Mouse (Mus musculus) liver, embryonic 14.5 days (tissue): ENCODE data around the gene Cog1. TPM values are rescaled to one million over a fixed set of nuclear protein-coding genes. Genes with fewer than 3 reads are reported as not detected.
A peak's percentile ranks its signal among the peaks of the same experiment; 100 is the strongest.

Source experiments
- ATAC-seq: fragments of 200-750 bp; cut with Nextera tagmentation; 2 replicates; pipeline ENCODE4 v1.8.0; 2017; ENCODE audit warnings: moderate number of reproducible peaks, mild to moderate bottlenecking, moderate library complexity; ENCODE audit not compliant: insufficient read depth
- DNase-seq, 3 experiments: peaks; one replicate each; pipeline ENCODE4 v3.0.0-alpha.2; 2012 to 2013; ENCODE audit warnings: low read depth in 3 of 3, low spot score in 3 of 3
- H3K27ac ChIP-seq: fragments of 300-500 bp; sonication (generic); 2 replicates; pipeline ENCODE4 v1.5.1; 2014; ENCODE audit warnings: moderate library complexity, mild to moderate bottlenecking, control low read depth, inconsistent platforms
- H3K27me3 ChIP-seq: fragments of 300-500 bp; sonication (generic); 2 replicates; pipeline ENCODE4 v1.6.1; 2014; ENCODE audit warnings: mild to moderate bottlenecking, low read length, moderate library complexity; ENCODE audit not compliant: control insufficient read depth, insufficient read depth
- H3K36me3 ChIP-seq: fragments of 300-500 bp; sonication (generic); replicated peaks from 2 replicates; pipeline ENCODE4 v1.6.1; 2014; ENCODE audit warnings: low read depth; ENCODE audit not compliant: control insufficient read depth, insufficient read depth
- H3K4me1 ChIP-seq, 2 experiments: fragments of 200-500 bp in 1 of 2; fragments of 300-500 bp in 1 of 2; sonication (generic) in 1 of 2; replicated peaks; 2 replicates each; pipeline ENCODE4 v1.6.1; 2012 to 2014; ENCODE audit warnings: antibody characterized with exemption in 1 of 2, inconsistent platforms in 1 of 2, low read length in 1 of 2; ENCODE audit not compliant: control insufficient read depth in 2 of 2, insufficient read depth in 2 of 2
- H3K4me2 ChIP-seq: fragments of 300-500 bp; sonication (generic); 2 replicates; pipeline ENCODE4 v1.6.1; 2014; ENCODE audit warnings: low read depth, mild to moderate bottlenecking, control low read depth, moderate library complexity
- H3K4me3 ChIP-seq, 2 experiments: fragments of 200-500 bp in 1 of 2; fragments of 300-500 bp in 1 of 2; sonication (generic) in 1 of 2; 2 replicates each; pipeline ENCODE4 v1.5.1; 2012 to 2014; ENCODE audit warnings: low read depth in 2 of 2, low read length in 2 of 2, mild to moderate bottlenecking in 2 of 2, control low read depth in 1 of 2, inconsistent platforms in 1 of 2, moderate library complexity in 1 of 2; ENCODE audit not compliant: insufficient read depth in 1 of 2
- H3K9ac ChIP-seq: fragments of 300-500 bp; sonication (generic); replicated peaks from 2 replicates; pipeline ENCODE4 v1.6.1; 2014; ENCODE audit warnings: mild to moderate bottlenecking, control low read depth, moderate library complexity
- H3K9me3 ChIP-seq: fragments of 300-500 bp; sonication (generic); 2 replicates; pipeline ENCODE4 v1.6.1; 2016; ENCODE audit warnings: low read length, mixed read lengths; ENCODE audit not compliant: control insufficient read depth
- CTCF ChIP-seq: IDR thresholded peaks from 2 replicates; pipeline ENCODE4 v1.5.1; 2016; ENCODE audit warnings: antibody characterized with exemption, low read depth, control low read depth
- EP300 ChIP-seq: IDR thresholded peaks from 2 replicates; pipeline ENCODE4 v1.6.1; 2016; ENCODE audit warnings: antibody characterized with exemption, low read depth
- WGBS: fragments of 180-500 bp; shearing (Covaris S2); extraction: QIAGEN DNeasy Blood & Tissue Kit; methylation state at CpG from one replicate; pipeline ENCODE4 v1.1.7; 2014; ENCODE audit not compliant: insufficient replicate concordance; 5-methylcytosine and 5-hydroxymethylcytosine counted together
- polyA plus RNA-seq, 2 experiments: library from polyadenylated mRNA; depleted of rRNA in 1 of 2; stranded (reverse) in 1 of 2; unstranded in 1 of 2; fragments of >200 nt; fragmentation: Nextera tagmentation in 1 of 2; extraction: Ambion mirVana in 1 of 2; gene quantifications; 2 replicates each; pipeline versions ENCODE4 v1.2.1 to v1.2.3; 2012 to 2014

The Cog1 gene
- polyA plus RNA-seq, 2 experiments, result 9.3 to 12.9 TPM

DNA sequence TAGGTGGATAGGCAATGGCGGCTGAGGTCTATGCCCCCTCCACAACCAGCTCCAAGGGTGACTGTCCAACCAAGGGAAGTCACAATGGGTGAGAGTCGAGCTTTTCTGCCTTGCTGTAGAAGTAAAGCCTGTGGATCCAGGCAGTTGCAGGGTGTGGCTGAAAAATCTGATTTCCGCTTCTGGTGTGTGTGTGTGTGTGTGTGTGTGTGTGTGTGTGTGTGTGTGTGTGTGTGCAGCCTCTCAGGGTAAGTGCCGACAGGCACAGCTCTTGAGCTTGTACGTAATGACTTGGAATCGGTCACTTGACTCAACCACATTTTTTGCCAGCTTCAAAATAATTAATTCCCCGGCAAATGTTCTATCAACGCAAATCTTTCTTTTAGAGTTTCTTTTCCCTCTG is 17.7 kb upstream of the Cog1 start:
- H3K4me2 ChIP-seq, result no peak overlapping the region

DNA sequence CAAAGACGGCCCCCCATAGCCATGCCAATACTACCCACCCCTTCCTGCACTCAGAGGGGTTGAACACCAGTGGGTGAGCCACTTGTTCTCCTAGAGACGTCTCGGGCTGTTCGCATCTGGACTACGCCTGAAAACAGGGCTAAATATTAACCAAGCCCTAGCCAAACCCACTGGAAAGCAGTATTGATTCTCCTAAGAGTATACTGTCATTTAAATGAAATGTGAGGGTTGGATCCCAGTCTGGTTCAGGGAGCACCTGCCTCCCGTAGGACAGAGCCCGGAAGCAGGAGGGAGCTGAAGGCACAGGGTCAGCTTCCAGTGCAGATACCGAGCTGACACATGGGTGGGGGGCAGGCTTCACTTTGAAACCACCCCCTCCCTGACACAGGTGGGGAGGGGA is 17.1 kb upstream of the Cog1 start:
- no peaks in the 10 kb centered on the region for H3K36me3 ChIP-seq
- no peak for DNase-seq
- H3K27ac ChIP-seq, result no peak overlapping the region
- H3K9ac ChIP-seq, result no peak overlapping the region
- ATAC-seq, result peak; percentile 48; the same call in 1 of the 2 replicates
- no peak overlapping the region for H3K4me2 ChIP-seq
- no peak for TF ChIP-seq EP300
- no peak for TF ChIP-seq CTCF
- WGBS, result 58% methylated on average over 8 of the region's 8 CpGs
- no peaks in the 10 kb centered on the region for H3K4me1 ChIP-seq
- no peak overlapping the region for H3K4me3 ChIP-seq
- H3K27me3 ChIP-seq, result no peaks in the 10 kb centered on the region
- no peaks in the 10 kb centered on the region for H3K9me3 ChIP-seq

More for the DNA sequence above, 17.7 kb upstream of the Cog1 start:
- Histone ChIP-seq H3K9me3 (no peaks in the 10 kb centered on the region), H3K27ac (no peak overlapping the region), H3K36me3 (no peaks in the 10 kb centered on the region), H3K27me3 (no peaks in the 10 kb centered on the region), H3K4me3 (no peak overlapping the region), H3K4me1 (no peaks in the 10 kb centered on the region), H3K9ac (no peak overlapping the region)
- TF ChIP-seq CTCF (no peak), EP300 (no peak)
- DNase-seq, result no peak
- no peak for ATAC-seq
- 55% methylated on average over 8 of the region's 8 CpGs for WGBS

DNA sequence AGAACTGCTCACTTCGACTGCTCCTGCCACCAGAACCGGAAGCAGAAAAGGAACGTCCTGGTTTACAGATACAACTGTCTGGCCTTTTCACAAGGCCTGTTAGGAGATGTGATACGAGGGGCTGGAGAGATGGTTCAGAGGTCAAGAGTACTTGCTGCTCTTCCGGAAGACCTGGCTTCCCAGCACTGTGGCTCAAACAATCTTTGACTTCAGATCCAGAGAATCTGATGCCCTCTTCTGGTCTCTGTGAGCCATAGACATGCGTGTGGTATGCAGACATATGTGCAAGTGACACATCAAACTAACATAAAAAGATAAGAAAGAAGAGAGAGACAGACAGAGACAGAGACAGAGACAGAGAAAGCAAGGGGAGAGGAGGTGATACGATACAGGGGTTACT is 16.7 kb upstream of the Cog1 start:
- 64% methylated on average over 7 of the region's 7 CpGs for WGBS
- ATAC-seq, result no peak; the same call in 1 of the 2 replicates

DNA sequence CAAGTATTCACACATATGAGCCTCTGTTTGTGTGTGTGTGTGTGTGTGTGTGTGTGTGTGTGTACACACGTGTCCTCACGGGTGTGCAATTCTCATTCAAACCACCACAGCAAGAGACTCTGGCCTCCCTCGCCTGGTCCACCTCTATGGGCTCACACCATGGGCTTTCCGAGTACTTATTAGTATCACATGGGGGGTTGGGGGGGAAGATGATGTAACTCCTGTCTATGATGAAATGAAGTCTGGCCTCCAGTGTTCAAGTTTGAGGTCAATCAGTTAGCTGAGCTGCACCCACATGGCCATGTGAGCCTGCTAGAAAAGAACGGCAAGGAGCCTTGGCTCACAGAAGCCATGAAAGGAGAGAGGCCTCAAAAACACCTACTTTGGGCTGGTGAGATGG is 15.6 kb upstream of the Cog1 start:
- Histone ChIP-seq H3K9ac (no peak overlapping the region), H3K4me1 (no peaks in the 10 kb centered on the region), H3K27ac (no peak overlapping the region), H3K27me3 (no peaks in the 10 kb centered on the region), H3K9me3 (no peaks in the 10 kb centered on the region), H3K36me3 (no peaks in the 10 kb centered on the region), H3K4me3 (no peak overlapping the region), H3K4me2 (no peak overlapping the region)
- TF ChIP-seq EP300, result no peak
- no peak for ATAC-seq
- DNase-seq, result no peak
- WGBS, result 63% methylated on average over 5 of the region's 5 CpGs

More for the DNA sequence above, 16.7 kb upstream of the Cog1 start:
- Histone ChIP-seq H3K36me3 (no peaks in the 10 kb centered on the region), H3K4me2 (no peak overlapping the region), H3K9me3 (no peaks in the 10 kb centered on the region), H3K4me3 (no peak overlapping the region), H3K4me1 (no peaks in the 10 kb centered on the region), H3K27me3 (no peaks in the 10 kb centered on the region), H3K27ac (no peak overlapping the region), H3K9ac (no peak overlapping the region)
- no peak for TF ChIP-seq CTCF
- no peak for TF ChIP-seq EP300
- DNase-seq, result no peak

DNA sequence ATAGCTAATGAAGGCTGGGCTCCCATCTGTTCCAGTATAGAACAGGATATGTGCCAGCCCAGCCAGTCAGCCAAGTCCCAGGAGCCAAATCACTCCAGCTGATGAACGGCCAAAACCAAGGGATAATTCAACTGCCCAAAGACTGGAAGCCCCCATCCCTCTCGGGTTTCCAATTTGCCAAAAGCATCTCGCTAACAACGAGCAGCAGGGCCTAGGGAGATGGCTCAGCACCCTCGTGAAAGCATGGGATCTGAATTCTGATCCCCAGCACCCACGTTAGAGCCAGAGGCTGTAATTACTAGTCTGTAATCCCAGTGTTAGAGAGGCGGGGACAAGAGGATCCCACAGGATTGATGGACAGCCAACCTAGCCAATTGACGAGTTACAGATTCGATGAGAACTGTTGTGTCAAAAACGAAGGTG is 14.3 kb upstream of the Cog1 start:
- H3K9ac ChIP-seq, result no peak overlapping the region
- no peak overlapping the region for H3K27ac ChIP-seq
- no peaks in the 10 kb centered on the region for H3K9me3 ChIP-seq
- no peak overlapping the region for H3K4me3 ChIP-seq
- WGBS, result 60% methylated on average over 10 of the region's 10 CpGs
- H3K4me1 ChIP-seq, result no peaks in the 10 kb centered on the region
- DNase-seq (no peak), ATAC-seq (no peak)
- H3K27me3 ChIP-seq, result no peaks in the 10 kb centered on the region
- no peak for TF ChIP-seq EP300
- no peak for TF ChIP-seq CTCF
- no peaks in the 10 kb centered on the region for H3K36me3 ChIP-seq
- no peak overlapping the region for H3K4me2 ChIP-seq
